Mouse (Mus musculus) cerebellum, adult 9-11 months (tissue): Measurements from ENCODE around the gene Ttc9c.
A peak's percentile ranks its signal among the peaks of the same experiment; 100 is the strongest.

Experiments used
- DNase-seq: peaks from one replicate; pipeline ENCODE4 v3.0.0; 2022

Ttc9c gene

DNA sequence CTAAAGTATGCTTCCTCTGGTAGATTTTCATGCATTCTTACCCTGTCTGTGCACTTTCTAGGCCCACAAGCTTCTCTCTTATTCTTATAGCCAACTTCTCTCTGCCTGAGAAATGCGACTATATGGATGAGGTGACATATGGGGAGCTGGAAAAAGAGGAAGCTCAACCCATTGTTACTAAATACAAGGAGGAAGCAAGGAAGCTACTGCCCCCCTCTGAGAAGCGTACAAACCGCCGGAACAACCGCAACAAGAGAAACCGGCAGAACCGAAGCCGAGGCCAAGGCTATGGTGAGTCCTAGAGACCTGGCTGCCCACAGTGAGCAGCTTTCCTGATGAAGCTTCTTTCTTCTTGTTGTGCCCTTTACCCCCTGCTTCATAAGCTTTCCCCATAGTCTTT is 10.5 kb upstream of the Ttc9c start, which contains the start of gene AC129217.1:
Gene AC129217.1 (plus strand): TSS at position 114 of the 400 bp plus-strand sequence.
- no peak for DNase-seq

DNA sequence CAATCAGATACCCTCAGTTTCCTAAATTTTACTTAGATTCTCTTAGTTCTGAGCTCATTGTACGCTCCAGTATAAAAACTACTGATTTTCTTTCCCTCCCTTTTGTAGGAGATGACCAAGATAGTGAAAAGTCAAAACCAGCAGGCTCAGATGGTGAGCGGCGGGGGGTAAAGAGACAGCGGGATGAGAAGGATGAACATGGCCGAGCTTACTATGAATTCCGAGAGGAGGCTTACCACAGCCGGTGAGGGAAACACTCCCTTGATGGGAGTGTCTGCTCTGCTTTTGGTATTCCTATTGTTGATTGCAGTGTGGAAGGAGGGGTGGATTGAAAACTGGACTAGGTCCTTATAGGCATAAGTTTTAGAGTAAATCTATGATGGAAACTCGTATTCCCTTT is 3.6 kb upstream of the Ttc9c start:
- DNase-seq = peak; percentile 71

DNA sequence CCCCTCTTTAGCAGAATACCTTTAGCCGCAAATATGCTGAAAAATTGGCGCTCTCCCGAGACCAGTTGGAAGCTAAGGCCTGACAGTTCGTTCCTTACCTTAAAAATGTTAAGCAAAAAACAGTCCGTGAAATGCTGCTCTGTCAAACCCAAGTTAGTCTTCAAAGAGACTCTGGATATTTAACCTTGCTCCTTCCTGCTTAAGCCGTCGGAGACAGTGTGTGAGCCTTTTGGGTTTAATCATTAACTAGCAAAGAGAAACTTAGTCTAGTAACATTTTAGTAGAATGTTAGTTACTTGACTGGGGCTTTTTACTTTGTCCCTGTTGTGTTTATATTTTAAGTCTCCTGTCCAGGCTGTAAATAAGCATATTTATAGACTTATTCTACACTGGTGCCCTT is 2.0 kb upstream of the Ttc9c start:
- DNase-seq = no peak

DNA sequence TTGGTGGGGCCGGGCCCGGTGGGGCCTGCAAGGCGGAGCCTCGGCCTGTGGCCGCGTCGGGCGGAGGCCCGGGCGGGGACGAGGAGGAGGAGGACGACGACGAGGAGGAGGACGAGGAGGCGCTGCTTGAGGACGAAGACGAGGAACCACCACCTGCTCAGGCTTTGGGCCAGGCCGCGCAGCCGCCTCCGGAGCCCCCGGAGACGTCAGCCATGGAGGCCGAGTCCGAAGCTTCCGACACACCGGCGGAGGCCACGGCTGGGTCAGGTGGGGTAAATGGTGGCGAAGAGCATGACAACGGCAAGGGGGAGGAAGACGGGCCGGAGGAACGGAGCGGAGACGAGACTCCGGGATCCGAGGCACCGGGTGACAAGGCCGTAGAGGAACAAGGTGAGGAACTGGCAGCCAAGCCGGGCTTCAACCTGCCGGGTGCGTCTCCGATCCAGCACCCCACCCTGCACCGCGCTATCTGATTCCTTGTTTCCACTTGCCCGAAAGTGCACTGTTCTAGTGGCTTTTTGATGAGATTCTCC is 1.4 kb upstream of the Ttc9c start:
- DNase-seq = no peak

DNA sequence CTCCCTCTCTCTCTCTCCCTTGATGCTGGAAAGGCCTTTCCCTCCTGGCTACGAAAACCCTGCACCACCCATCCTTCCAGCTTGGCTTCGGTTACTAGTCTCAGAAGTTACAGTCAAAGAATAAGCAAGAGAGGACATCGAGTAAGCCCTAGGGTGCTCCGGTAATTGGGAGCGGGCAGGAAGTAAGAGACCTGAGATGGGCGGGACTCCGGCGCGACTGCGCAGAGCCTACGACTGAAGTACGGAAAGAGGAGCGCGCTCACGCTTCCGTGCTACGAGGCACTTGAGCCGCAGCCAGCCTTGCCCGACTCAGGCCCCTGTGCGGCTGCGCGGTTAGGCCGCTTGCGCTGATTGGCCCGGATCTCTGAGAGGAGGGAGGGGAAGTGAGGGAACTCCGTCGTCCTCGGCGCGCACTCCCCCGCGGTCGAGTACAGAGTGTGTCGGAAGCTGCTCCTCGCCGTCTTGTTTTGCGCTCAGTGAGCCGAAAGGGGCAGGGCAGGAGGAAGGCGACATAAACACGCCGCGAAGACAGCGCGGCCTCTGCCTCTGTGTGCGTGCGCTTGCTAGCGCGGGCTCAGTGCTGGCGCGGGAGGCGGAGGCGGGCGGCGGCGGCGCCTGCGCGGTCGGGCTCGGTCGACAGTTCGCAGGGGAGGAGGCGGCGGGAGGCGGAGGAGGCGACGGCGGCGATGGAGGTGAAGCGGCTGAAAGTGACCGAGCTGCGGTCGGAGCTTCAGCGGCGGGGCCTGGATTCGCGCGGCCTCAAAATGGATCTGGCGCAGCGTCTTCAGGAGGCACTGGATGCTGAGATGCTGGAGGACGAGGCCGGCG is 677 bp upstream of the Ttc9c start, which contains the start of gene Hnrnpul2:
Gene Hnrnpul2 (plus strand): TSS at position 415 of the 828 bp plus-strand sequence.
- DNase-seq = peak; percentile 99

DNA sequence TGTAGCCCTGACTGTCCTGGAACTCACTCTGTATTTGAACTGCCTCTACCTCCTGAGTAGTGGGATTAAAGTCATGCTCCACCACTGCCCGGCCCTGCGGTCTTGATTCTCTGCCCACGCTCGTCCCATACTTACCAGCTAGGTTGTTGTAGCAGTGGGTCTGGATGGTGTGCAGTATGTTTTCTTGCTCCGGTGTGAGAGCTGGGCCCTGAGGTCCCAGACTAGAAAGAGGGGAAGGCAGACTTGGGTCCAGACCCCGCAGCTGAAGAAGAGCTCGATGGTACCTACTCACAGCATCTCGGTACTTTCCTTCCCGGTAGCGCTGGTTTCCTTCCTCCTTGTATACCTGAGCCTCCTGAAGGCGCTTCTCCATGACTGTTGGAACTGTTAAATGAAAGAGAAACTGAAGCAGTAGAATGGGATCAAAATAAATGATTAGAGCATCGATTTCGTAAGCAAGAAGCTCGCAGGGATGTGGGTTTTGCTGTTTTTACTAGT is 783 bp downstream of the Ttc9c start:
- peak; percentile 49 for DNase-seq

DNA sequence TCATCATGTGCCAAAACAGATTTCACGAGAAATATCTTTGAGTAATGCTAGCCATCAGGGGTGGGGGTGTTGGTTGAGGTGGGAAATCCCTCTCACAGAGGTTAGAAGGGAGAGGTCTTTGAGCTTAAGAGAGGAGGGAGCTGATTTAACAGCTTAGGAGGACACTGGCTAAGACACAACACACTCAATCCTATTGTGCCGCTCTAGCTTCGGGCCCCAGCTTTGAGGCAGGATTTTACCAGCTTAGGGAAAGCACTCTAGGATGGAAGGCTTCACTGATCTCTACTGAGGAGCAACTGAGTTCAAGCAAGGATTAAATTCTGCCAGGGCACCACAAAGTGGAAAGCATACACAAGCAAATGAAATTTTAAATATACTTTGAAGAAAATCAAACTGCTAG is 2.1 kb downstream of the Ttc9c start:
- no peak for DNase-seq

DNA sequence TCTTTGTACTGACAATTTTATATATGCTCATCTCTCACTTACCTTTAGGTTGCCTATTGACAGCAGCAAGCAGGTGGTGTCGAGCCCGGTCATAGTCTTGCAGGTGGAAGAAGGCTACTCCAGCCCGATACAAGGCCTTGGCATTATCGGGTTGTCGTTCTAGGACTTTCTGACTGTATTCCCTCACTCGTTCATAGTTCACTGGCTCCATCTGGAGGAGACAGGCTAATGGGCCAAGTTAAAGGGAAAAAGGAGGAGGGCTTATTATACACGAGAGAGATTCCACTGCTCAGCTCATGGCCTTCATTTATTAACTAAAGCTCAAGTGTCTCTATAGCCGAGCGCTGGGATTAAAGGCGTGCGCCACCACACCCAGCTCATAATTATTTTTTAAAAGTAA is 3.3 kb downstream of the Ttc9c start:
- DNase-seq = no peak

DNA sequence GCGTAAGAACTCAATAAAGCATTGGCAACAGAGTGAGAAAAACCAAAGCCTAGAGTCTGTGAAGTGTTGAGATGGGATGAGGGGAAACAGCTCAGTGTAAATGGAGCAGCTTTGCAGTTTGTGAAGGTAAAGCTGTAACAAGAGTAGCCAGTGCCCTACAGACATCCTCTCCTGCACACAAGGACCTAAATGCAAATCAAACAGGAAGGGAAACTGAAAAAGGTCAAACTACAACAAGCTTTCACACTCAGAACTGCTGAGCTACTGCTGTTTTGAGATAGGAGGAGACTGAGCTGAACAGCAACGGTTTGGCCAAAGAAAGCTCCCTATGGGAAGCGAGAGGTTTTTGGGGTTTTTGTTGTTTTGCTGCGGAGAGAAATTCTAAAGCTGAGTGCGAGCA is 12.3 kb downstream of the Ttc9c start:
- DNase-seq = no peak

DNA sequence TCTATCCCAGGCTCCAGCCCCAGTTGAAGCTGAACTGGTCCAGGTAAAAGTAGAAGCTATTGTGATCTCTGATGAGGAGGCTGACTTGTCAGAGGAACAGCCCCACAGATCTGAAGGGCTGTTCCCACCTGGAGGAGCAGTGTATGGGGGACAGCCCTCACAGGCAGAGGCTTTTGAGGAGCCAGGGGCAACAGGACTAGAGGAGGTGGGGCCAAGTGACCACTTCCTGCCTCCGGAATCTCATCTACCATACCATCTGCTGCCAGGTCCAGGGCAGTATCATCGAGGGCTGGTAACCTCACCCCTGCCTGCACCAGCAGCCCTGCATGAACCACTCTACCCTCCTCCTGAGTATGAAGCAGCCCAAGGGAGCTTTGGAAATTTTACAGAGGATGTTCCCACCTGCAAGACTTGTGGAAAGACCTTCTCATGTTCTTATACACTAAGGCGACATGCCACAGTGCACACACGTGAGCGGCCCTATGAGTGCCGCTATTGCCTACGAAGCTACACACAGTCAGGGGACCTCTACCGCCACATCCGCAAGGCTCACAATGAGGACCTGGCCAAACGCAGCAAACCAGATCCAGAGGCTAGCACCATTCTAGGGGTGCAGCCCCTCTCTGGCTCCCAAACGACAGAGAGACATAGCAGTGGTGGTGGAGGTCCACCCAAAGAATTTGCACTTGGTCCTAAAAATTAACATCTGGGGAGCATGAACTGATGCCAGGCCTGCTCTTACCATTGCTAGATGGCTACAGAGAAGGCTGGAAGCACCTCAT is 15.1 kb downstream of the Ttc9c start:
- DNase-seq = no peak

DNA sequence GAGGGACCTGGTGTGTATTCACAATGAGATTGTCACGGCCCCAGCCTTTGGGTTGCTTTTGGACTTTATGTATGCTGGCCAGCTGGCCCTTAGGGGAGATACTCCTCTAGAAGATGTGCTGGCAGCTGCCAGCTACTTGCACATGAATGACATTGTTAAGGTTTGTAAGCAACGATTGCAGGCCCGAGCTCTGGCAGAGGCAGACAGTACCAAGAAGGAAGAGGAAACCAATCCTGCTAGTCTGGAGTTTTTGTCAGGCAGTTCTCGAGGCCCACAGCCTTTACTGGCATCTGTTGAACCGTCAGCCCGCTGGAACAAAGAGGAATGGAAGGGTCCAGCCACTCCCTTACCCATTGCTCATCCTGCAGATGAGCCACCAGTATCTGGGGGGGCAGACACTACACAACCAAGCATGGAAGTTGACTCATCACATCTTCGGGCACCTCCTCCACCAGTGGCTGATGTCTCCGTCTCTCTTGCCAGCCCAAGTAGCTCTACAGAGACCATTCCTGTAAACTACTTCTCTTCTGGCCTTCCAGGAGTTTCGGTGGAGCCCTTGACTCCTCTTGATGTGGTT is 15.8 kb downstream of the Ttc9c start:
- DNase-seq = no peak

DNA sequence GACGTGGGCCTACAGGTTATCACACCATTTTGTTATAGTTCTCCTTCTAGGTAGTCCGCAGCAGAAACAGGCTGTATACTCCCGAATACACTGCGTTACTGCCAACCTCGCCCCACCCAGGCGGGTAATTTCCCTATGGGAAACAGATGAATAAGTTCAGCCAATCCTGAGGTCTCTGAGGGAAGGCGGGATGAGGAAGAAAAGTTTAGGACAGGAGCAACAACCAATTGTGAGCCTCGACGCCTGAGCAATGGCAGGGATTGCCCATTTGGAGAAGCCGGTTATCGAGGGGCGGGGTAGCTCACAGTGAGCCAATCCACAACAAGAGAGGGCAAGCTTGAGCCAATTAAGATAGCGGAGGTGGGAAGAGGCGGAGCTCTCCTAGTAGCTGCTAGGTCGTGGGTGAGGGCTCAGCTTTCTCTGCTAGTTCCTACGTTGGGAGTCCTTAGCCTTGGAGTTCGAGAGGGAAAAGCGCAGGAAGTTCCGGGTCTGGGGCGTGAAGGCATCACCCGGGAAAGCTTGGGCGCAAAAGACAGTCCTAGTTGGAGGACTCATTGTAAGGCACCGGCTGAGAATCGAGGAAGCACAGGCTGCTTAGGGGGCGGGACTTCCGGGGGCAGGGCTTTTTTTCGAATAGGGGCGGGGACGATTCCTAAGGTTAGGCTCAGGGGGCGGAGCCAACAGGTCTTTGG is 16.9 kb downstream of the Ttc9c start, which contains the start of gene Zbtb3:
Gene Zbtb3 (plus strand): TSS at position 426 of the 692 bp plus-strand sequence.
- peak; percentile 98 for DNase-seq

DNA sequence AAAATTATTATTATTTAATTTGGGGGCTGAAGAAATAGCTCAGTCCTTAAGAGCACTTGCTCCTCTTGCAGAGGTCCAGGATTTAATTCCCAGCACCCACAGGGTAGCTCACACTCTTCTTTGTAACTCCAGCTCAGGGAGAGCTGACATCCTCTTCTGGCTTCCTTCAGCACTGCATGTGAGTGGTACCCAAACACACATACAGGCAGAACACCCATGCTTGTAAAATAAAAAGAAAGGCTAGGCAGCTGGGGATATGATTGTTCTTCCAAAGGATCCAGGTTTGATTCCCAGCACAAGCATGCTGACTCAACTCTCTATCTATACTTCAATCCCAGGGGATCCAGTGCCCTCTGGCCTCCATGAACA is 20.2 kb downstream of the Ttc9c start:
- no peak for DNase-seq

DNA sequence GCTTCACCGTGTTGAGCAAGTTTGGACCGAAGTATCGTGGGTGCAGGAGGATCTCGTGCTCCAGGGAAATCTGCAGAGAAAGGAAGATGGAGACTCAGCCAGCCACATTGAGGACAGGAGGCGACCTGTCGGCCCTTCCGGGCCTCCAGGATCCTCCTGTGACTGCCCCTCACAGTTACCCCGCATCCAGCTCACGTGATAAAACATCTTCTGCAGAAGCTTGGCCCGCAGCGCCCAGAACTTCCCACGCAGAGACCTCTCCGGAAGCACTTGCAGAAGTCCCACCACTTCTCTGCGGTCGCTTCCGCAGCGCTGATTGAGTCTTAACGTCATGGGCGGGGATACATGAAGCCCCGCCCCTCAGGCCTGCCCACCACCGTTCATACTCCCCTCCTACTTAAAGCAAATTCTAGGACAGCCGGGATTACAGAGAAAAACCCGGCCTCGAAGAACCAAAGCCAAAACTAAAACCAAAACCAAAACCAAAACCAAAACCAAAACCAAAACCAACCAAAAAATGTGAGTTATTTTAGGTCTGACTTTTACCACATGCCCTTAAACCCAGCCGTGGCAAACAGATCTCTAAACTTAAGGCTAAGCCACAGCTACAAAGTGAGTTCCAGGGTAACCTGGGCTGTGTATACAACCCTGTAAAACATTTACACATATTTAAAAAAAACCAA is 20.7 kb downstream of the Ttc9c start, which contains the start of gene Polr2g:
Gene Polr2g (minus strand): TSS at position 314 of the 683 bp plus-strand sequence.
- DNase-seq = peak; percentile 92

DNA sequence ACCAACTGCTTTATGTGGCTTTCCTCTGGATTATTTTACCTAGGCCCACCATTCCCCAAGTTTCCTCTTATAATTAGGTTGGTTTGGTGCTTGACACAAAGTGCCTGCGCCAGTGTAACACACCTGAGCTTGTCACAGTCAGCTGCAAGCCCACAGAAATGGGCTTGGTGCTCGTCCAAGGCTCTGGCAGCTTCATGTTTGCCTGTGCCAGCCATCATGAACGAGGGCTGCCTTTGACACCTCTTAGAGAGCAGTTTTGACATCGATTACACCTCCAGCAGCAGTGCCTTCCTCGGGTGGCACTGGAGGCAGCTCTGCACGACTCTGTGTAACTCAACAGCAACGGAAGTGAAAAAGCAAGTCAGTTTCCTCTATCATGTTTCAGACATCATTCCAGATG is 29.0 kb downstream of the Ttc9c start:
- no peak for DNase-seq

DNA sequence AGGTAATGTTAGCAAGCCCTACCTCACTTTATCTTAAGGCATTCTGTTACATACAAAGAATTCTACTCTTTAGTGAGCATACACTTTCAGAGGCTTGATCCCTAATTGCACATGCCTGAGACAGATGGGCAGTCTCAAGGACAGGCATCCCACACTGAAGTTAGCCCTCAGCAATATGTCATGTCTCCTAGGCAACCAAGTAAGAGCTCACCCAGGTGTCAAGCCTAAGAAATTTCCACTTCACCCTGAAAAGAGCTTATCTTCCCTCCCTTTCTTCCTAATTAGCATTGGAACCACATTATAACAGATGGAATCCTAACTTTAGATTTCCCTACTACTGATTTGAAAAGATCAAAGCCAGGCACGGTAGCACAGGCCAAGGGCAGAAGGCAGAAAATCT is 30.0 kb downstream of the Ttc9c start:
- no peak for DNase-seq

DNA sequence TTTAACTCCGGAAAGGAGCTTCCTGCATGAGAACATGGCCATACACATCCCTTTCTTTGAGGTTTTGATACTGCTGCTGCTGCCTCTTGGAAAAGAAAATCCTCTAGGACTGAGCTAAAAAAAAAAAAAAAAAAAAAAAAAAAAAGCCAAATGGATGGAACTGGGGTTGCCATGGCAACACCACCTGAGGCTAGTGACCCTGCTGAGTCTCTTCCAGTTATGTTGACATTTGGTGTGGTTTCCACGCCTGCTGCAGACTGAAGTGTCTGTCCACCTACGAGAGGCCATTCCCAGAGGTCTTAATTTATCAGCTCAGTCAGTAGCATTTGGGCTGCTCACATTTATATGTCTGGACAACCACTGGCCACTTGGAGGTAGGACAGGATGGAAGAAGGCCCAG is 30.6 kb downstream of the Ttc9c start:
- DNase-seq = no peak

DNA sequence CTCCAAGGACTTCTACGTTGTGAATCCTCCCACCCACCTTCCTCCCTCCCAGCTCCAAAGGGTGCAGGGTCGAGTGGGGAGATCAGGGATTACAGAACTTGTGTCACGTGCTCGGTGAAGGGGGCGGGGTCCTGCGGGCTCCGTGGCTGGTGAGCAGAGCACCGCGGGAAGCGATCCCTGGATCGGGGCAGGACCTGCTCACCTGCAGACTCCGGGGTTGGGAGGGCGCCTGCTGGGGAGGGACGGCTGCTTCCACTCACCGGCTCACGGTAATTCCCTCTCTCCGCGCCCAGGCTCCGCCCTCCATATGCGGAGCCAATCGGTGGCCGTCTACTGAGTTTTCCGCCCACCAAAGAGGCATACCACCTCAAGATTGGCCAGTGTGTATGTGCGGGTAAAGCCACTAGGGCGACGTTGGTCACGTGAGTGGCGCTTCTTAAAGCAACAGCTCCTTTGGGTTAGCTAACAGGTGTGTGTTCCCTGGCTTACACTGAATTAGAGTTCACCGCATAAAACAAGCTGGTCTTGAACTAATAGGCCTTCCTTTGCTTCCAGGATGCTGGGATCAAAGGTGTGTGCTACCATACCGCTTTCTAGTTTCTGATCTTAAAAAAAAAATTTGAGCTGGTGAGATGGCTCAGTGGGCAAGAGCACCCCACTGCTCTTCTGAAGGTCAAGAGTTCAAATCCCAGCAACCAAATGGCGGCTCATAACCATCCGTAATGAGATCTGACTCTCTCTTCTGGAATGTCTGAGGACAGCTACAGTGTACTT is 32.9 kb downstream of the Ttc9c start, which contains the start of gene Taf6l:
Gene Taf6l (minus strand): TSS at position 410 of the 774 bp plus-strand sequence.
- peak; percentile 95 for DNase-seq

DNA sequence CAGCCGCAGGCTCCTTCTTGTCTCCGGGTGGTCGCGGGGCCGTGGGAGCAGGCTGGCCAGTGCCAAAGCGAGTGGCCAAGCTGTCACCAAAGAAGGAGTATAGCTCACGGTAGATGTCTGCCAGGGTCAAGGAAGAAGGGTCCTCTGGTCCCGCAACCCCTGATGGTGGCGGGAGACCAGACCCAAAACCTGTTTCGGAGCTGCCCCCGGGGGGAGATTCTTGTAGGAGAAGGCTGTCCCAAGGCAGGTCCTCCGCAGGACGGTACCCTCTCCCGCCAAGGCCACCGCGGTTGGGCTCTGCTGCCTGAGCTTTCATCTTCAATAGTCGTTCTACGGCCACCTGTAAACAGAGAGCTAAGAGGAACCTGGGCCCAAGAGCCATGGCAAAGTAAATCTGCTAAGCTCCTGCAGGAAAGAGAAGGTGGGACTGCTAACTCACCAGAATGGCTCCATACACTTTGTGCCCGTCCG is 44.1 kb downstream of the Ttc9c start:
- DNase-seq = no peak

DNA sequence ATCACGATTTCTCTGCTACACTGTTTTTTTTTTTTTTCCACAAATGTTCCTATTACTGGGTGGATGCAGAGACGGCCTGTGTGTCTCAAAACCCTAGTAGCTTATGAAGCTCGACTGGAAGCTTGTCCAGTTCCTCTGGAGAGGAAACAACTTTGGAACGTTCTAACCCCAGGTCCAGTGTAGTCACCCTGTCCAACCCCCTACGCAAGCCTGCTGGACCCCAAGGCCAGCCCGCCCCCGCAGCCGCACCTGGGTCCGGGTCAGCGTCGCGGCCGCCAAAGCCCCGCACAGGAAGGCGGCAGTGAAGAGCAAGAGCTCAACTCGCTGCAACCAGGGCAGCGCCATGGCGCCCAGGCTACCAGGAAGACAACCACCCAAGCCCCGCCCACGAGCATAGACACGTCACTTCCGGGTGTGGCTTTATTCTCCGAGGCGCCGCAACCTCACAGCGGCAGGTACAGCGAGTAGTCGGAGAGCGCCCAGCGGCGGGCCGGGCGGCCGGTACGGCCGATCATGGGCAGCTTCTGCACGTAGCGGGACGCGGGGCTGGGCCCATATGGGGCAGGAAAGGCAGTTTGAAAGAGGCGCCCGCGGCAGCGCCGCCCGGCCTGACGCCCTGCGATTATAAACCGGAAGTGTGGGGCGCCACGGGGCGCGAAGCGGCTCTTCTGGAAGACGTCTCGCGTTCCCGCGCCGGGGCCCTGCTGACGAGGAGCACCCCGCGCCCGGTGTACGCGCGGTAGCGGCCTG is 44.9 kb downstream of the Ttc9c start, which contains the start of gene Tmem179b:
Gene Tmem179b (minus strand): TSS at position 382 of the 750 bp plus-strand sequence.
- DNase-seq = peak; percentile 96
